Mouse (Mus musculus): ENCODE data around the gene Raver2. TPM values are rescaled to one million over a fixed set of nuclear protein-coding genes. Genes with fewer than 3 reads are reported as not detected.

Raver2 gene
- total RNA-seq, 2 experiments from 2014 or later: 45.6 to 47.8 TPM

DNA sequence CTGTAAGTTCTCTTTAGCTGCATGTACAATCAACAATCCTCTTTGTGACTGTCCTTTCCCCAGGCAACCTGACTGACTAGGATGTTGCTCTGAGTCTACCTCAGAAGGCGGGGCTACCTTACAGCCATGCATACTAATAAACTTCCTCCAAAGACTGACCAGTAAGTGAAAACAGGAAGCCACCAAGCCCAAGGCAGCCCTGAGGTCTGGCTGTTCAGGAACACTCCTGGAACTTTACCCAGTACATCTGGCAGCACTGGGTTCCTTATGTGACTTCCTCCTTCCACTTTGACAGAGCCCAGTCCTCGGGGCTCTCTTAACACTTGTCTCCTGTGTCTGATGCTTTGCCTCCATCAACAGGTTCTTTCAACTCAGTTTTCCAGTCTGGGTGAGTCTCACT, 104.0 kb downstream of the Raver2 start:
- DNase-seq (ENCODE audit: low spot score in 2 of 2): no peak

DNA sequence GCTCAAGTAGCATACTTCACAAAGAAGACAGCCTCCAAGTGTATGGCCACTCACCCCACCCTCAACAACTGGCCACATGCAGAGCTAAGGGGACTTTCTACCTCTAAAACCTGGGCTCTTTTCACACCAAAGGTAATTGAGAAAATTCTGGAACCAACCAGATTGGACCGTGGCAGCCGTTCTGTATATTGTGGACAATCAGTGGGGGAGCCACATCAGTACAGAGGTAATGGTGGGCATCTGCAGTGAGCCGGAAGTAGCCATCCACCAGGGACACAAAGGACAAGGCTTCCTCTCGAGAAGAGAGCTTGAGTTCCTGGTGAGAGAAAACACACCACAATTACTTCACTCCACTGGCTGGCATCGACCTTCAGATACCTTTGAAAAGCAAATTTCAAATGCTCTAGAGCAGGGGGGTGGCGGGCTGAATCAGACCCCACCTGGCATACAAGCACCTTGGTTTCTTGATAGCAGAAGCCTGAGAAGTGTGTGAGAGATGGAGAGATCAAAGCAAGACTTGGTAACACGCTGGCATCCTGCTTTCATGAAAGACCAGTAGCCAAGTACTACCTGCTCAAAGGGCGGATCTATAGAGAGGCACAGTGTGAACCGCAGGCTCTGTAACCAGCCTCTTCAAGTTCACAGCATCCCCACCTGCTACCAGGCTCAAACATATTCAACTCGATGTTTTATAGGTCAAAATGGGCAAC, 106.3 kb downstream of the Raver2 start:
- no peak for DNase-seq (ENCODE audit: low spot score in 2 of 2)

DNA sequence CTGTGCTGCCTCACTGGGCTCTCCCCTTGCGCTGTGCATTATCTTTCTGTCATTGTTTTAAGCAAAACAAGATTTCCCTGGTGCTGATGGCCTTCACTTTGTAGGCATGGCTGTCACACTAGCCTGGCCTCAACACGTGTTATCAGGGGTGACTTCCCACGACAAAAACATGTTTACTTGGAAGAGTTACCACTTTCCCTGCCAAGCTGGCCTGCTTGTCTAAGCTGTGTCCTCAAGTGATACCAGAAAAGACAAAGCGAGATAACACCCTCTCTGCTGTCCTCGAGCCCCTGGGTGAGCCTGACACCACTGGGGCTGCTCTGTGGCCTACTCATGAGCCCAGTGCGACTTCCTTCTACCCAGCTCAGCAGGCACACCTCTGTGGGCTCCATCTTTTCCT, 107.3 kb downstream of the Raver2 start:
- no peak for DNase-seq (ENCODE audit: low spot score in 2 of 2)

DNA sequence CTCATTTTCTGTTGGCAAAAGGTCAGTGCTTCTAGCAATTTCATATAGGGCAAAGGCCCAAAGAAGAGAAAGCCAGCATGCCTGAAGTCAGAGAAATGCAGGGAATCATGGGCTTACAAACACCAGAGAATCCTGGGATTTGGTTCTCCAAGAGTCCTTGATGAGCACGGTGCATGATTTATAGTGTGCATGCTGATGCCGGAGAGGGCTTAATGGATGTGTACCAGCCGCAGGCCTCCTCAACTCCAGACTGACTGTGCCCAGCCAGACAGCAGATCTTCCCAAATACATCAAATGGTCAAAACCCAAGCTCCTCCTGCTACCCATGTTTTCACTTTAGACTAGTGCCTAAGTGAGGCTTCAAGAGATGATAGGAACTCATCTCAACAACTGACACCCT, 109.0 kb downstream of the Raver2 start:
- no peak for DNase-seq (ENCODE audit: low spot score in 2 of 2)

DNA sequence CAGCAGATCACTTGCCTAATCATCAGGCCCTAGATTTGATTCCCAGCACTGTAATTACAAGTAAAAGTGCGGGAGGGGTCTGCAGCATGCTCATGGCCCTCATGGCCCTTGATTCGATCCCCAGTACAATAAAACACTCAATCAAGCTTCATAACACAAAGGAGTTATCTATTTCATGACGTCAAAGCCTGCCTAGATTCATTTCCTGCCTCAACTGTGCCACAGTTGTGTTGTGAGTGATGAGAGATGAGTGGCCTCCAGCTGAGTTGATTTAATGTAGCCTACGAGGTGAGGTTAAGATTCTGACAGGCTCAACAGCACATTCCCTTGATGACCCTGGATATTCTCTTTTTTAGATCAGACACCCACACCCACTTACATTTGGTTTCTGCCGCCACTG, 110.3 kb downstream of the Raver2 start:
- DNase-seq (ENCODE audit: low spot score in 2 of 2): no peak

DNA sequence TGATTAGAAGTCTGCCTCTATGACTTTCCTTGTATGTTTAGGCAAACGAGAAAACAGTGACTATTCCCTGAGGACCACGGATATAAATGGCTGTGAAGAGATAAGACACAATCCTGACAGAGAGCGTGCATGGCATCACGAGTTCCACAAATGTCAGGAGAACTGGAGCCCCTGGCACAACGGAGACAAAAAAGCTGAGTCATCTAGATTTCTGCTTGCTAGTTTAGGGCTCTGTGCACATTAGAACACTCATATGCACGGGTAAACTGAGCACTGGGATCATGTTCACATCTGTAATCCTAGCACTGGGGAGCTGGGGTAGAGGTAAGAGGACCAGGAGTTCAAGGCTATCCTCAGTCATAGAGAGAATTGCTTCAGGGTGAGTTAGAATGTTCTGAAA, 111.1 kb downstream of the Raver2 start:
- DNase-seq (ENCODE audit: low spot score in 2 of 2): no peak

DNA sequence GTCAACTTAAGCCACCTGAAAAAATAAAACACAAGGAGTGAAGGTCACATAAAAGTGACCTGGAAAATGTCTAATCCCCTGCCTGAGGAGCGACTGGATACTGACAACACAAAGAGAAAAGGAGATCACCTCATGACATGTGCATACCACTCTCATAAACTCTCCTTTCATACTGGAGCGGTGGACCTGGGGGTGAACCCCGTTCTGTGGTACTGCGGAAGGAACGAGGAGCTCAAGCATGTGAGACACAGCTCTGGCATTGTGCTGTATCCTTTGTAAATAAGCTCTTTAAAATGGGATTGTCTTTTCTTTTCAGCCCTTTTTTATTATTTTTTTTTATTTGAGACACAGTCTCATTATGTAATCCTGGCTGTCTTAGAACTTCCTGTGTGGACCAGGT, 111.9 kb downstream of the Raver2 start:
- no peak for DNase-seq (ENCODE audit: low spot score in 2 of 2)

DNA sequence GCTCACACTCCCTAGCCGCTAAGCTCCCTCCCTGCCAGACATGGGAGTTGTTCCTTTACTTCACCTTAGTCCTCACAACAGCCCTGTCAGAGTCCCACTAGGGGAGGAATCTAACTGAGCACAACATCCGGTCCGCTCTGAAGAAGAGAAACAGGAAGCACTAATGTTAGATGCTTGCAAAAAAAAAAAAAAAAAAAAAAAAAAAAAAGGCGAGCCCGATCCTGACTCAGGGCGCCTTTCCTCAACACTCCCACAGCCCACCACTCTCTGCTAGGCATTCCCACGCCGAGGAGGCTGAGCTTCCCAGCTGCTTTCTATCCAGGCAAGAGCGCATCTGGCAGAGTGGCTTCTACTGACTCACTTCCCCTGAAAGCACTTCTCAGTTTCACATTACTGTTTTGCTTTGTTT, 113.8 kb downstream of the Raver2 start:
- DNase-seq (ENCODE audit: low spot score in 2 of 2): no peak

DNA sequence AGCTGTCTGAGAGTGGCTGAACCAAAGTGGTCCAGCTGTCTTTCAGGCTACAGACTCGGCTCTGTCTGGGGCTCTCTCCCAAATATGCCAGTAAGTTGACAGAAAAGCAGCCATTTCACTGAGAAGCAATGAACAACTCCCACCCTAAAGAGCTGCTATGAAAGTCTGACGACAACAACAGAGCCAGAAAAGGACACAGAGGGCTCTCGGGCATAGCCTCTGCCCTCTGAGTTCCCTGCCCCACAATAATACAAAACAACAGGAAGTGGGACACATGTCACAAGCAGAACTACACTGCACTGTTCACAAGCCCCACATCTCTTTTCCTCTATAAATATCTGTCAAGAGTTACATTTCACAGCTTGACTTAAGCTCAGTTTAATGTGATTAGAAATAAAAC, 116.4 kb downstream of the Raver2 start:
- no peak for DNase-seq (ENCODE audit: low spot score in 2 of 2)

DNA sequence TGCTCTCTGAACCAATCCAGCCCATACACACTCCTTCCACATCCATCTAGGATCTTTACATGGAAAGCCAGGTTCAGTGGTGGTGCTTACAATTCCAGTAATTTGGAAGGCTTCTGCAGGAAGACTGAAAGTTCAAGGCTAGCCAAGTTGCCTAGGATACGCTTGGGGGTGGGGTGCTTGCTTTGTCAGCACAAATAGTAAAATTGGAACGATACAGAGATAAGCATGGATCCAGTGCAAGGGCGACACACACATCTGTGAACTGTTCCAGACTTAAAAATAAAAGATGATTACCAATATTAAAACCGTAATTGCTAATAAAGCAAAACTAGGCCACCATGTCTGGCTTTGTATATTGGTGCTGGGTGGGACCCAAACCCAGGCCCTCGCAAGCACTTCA, 117.8 kb downstream of the Raver2 start:
- peak in 1 of 2 experiments; percentile 56 for DNase-seq (ENCODE audit: low spot score in 2 of 2)

DNA sequence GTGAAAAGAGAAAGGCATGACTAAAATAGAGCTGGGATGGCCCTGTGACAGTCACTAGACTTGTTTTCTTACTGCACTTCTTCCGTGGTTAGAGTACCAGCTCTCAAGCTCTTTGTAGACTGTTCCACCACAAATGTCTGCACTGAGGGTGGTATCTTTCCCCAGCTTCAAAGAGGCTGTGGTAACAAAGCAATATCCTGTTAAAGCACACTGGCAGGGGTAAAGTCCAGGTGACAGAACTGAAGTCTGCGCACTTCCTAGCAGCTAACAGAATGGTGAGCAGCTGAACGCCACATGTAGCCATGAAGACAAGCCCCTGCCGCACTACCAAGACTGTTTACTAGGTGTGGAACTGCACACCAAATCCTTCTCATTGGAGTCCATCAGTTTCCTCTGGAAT, 118.6 kb downstream of the Raver2 start:
- DNase-seq (ENCODE audit: low spot score in 2 of 2): no peak

DNA sequence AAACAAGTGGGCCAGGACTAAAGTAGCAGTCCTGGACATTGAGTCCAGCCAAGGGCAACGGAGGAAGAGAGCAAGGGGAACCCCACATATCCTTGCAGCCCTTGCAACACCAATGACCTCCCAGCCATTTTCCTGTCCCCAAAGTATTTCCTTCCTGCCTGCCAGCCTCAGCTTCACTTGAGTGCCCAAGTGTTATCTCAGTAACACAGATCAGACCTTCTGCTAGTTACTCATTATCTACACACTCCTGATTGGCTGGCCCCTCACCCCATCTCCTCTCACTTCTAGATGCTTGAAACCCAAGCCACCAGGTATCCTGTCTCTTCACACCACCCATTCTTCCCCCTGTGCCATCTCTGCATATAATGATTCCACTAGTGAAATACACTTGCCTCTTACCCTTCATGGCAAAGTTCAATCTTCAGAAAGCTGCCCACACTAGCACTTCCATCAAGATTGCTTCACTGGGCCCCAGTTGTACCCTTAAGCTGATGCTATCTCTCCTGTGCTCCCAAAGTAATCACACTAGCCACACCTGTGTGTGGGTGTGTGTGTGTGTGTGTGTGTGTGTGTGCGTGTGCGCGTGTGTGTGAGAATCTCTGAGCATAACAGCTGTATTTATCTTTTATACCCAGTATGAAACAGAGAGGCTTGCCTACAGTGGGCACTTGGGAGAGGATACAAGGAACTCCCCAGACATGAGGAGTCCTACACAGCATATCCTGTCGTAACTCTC, 123.6 kb downstream of the Raver2 start:
- no peak for DNase-seq (ENCODE audit: low spot score in 2 of 2)

DNA sequence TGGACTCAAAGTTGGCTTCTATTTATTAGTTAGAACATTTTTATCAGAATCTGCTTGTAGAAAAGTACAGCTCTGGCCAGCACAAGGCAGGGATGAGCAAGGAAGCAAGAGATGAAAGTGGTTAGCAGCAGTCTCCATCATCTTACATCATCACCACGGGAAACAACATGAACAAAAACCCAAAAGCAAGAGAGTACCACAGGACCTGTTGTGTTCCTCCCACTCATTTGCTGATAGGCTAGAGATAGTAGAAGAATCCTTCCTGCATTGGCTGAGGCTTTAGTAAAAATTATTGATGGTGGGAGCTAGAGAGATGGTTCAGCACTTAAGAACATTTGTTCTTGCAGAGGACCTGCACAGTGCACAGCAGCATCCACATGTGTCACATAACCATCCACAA, 125.4 kb downstream of the Raver2 start:
- DNase-seq (ENCODE audit: low spot score in 2 of 2): no peak

DNA sequence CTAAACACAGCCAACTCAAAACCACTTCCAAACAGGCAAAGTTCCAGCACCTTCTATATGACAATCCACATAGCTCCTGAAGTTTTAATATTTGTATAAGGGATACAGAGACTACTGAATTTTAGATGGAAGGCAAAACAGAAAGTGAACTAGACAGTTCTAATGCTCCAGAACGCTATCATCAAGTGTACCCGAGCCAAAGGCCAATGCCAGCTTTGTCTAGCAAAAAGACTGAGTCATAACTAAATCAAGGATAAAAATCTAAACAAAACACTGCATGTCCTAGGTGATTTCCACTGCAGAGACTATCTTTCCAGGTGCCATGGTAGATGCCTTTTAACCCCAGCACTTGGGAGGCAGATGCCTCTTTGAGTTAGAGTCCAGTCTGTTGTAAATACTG, 127.6 kb downstream of the Raver2 start:
- DNase-seq (ENCODE audit: low spot score in 2 of 2): no peak

DNA sequence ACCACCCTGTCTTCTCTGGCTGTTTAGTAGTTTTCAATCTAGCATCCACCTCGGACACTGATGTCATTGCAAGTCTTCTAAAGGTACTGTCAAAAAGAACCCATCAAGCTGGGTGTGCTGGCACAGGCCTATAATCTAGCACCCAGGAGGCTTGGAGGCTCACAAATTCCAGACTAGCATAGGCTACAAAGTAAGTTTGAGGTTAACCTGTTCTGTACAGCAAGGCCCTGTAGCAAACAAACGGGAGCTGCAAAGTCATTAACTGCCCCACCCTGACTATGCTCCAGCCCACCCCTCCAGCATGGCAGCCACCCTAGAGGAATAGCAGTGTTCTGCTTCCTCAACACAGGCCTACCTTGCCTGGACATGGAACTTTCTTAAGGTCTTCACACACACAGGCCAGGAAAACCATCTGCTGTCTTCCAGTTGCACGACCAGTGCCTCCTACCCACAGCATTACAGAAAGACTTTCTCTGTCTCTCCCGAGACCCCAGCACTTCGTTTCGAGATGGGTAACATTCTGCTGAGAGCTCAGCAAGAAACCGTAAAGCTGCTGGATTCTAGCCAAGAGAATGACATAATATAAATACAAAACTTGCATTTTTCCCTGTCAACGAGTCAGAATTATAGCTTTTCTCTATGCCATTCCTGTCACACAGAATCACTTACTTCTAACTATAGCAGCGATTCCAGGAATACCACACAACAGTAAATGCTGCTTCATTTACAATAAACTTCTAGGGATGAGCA, 128.8 kb downstream of the Raver2 start:
- no peak for DNase-seq (ENCODE audit: low spot score in 2 of 2)

DNA sequence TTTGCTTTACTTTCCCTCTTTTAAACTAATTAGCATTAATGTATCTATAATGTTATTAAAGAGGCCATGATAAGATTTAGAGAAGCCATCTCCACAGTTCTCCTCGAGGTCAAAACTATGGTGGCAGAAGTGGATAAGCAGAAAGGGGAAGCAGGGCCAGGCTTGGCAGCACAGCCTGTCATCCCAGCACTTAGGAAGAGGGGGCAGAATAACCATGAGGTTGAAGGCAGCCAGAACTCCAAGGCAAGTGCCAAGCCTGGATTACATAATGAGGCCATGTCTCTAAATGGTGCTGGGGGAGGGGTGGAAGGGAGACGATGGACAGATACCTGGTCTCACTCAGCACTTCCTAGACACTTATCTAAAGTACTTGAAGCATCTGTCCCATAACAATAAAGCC, 129.6 kb downstream of the Raver2 start:
- peak; percentile 44 to 76 for DNase-seq (ENCODE audit: low spot score in 2 of 2)

DNA sequence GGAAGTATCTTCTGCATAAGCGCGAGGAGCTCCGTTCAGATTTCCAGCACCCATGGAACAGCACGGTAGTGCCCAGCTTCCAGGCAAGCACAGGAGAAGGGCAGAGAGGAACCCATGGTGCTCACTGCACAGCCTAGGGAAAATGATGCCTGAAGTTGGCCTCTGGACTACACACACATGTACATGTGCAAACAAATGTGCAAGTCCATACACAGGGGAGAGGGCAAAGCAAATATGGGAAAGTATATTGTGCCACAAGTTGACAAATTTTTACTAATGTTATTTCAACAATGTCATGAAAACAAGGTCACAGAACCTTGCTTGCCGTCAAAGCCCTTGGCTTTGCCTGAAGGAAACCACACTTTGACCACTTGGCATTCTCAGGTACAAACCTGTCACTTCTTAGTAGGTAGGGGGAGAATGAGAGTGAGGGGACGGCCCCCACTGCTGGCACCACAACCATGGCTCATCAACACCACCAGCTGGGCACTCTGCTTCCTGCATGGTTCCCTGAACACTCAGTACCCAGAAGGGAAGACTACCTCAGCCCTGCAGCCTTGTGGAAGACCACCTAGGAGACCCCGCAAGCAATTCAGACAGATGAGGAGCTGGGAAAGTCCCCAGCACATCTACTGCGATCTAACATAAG, 130.8 kb downstream of the Raver2 start:
- DNase-seq (ENCODE audit: low spot score in 2 of 2): no peak

Other genes starting within 250 kb of the Raver2 start
- not detected for gene Gm10577, start 48.3 kb upstream of the Raver2 start, total RNA-seq (2021)
- gene Jak1, start 196.3 kb downstream of the Raver2 start, total RNA-seq (2021): 100 to 1,000 TPM; 126 to 137 TPM